Mouse (Mus musculus) liver, adult 2 months (tissue): Measurements from ENCODE around the gene Gak. TPM values are rescaled to one million over a fixed set of nuclear protein-coding genes. Genes with fewer than 3 reads are reported as not detected.

ENCODE experiments used
- DNase-seq: peaks from one replicate; pipeline ENCODE4 v3.0.0-alpha.2; 2011; ENCODE audit warnings: low read depth, low spot score; ENCODE audit errors: extremely low read depth
- H3K27ac ChIP-seq: fragments of 200-500 bp; replicated peaks from 2 replicates; pipeline ENCODE4 v1.5.1; 2012; ENCODE audit warnings: low read depth, mild to moderate bottlenecking, control low read depth, inconsistent platforms, low read length; ENCODE audit not compliant: insufficient read depth
- H3K27me3 ChIP-seq: fragments of 200-500 bp; 2 replicates; pipeline ENCODE4 v1.6.1; 2012; ENCODE audit warnings: mild to moderate bottlenecking, moderate library complexity, low read length, inconsistent platforms; ENCODE audit not compliant: control insufficient read depth, insufficient read depth
- H3K36me3 ChIP-seq: fragments of 200-500 bp; 2 replicates; pipeline ENCODE4 v1.6.1; 2012; ENCODE audit warnings: low read length, inconsistent platforms; ENCODE audit not compliant: control insufficient read depth, insufficient read depth
- H3K4me1 ChIP-seq: fragments of 200-500 bp; 2 replicates; pipeline ENCODE4 v1.6.1; 2011; ENCODE audit warnings: low read length; ENCODE audit not compliant: control insufficient read depth, insufficient read depth
- H3K4me3 ChIP-seq: fragments of 200-500 bp; 2 replicates; pipeline ENCODE4 v1.5.1; 2011; ENCODE audit warnings: low read depth, mild to moderate bottlenecking, control low read depth, low read length, moderate library complexity; ENCODE audit not compliant: insufficient read depth
- H3K79me2 ChIP-seq: fragments of 200-500 bp; 2 replicates; pipeline ENCODE4 v1.6.1; 2012; ENCODE audit warnings: inconsistent platforms, mild to moderate bottlenecking, low read length, moderate library complexity; ENCODE audit not compliant: control insufficient read depth, insufficient read depth
- H3K9ac ChIP-seq: fragments of 200-500 bp; 2 replicates; pipeline ENCODE4 v1.6.1; 2012; ENCODE audit warnings: low read depth, mild to moderate bottlenecking, control low read depth, inconsistent platforms, low read length
- CTCF ChIP-seq: fragments of 200-500 bp; IDR thresholded peaks from 2 replicates; pipeline ENCODE4 v1.5.1; 2011; ENCODE audit warnings: low read depth, low read length, control low read depth
- POLR2A ChIP-seq: fragments of 200-500 bp; IDR thresholded peaks from 2 replicates; pipeline ENCODE4 v1.6.1; 2011; ENCODE audit warnings: low read length, control low read depth; ENCODE audit not compliant: insufficient read depth; ENCODE audit errors: extremely low read depth
- WGBS: fragments of 180-500 bp; shearing (Covaris S2); methylation state at CpG from one replicate; pipeline ENCODE4 v1.1.7; 2018; 5-methylcytosine and 5-hydroxymethylcytosine counted together
- polyA plus RNA-seq: library from polyadenylated mRNA; depleted of rRNA; stranded (reverse); fragments of >200 nt; gene quantifications from 2 replicates; pipeline ENCODE4 v1.2.3, GENCODE M21; 2012
- total RNA-seq: library from RNA; depleted of rRNA; stranded (reverse); fragments of >200 nt; gene quantifications from 2 replicates; pipeline ENCODE4 v1.2.3, GENCODE M21; 2014

Gak gene
- total and polyA plus RNA-seq, 2 experiments: 32.7 to 54.7 TPM

- Histone ChIP-seq H3K79me2 (no peaks in the 10 kb centered on the region), H3K9ac (no peak overlapping the region), H3K4me3 (no peak overlapping the region), H3K27me3 (no peaks in the 10 kb centered on the region), H3K36me3 (peaks cover 89% of the 10 kb centered on the region), H3K4me1 (no peaks in the 10 kb centered on the region), H3K27ac (no peak overlapping the region)
- TF ChIP-seq CTCF (no peak), POLR2A (no peak)
- DNase-seq: no peak
- 84% methylated on average over 9 of the region's 9 CpGs for WGBS
Observed at GRCm38 (mm10) chr5:108602537-108602936, 27.0 kb downstream of the Gak start.

- WGBS: 43% methylated on average over 1 of the region's 1 CpGs
Observed at GRCm38 (mm10) chr5:108599923-108600322, 29.6 kb downstream of the Gak start.

GRCm38 (mm10) chr5:108581361-108581891, 48.1 kb downstream of the Gak start:
- Histone ChIP-seq H3K4me3 (no peak overlapping the region), H3K79me2 (no peaks in the 10 kb centered on the region), H3K36me3 (peaks cover 73% of the 10 kb centered on the region), H3K9ac (no peak overlapping the region), H3K27ac (no peak overlapping the region), H3K27me3 (no peaks in the 10 kb centered on the region), H3K4me1 (no peaks in the 10 kb centered on the region)
- 93% methylated on average over 3 of the region's 3 CpGs for WGBS
- TF ChIP-seq POLR2A: no peak
- TF ChIP-seq CTCF: no peak
- no peak for DNase-seq

More at GRCm38 (mm10) chr5:108599923-108600322, 29.6 kb downstream of the Gak start:
- Histone ChIP-seq H3K4me3 (no peak overlapping the region), H3K27me3 (no peaks in the 10 kb centered on the region), H3K9ac (no peak overlapping the region), H3K4me1 (no peaks in the 10 kb centered on the region), H3K79me2 (no peaks in the 10 kb centered on the region), H3K27ac (no peak overlapping the region), H3K36me3 (peaks cover 92% of the 10 kb centered on the region)
- no peak for DNase-seq
- no peak for TF ChIP-seq POLR2A
- TF ChIP-seq CTCF: no peak

- Histone ChIP-seq H3K36me3 (peaks cover 87% of the 10 kb centered on the region), H3K4me1 (0 out of 2 replicates have a peak, but pooled peaks cover 2% of the 10 kb centered on the region), H3K9ac (no peak overlapping the region), H3K27me3 (no peaks in the 10 kb centered on the region), H3K27ac (no peak overlapping the region), H3K4me3 (no peak overlapping the region), H3K79me2 (no peaks in the 10 kb centered on the region)
- peak; percentile 31 for DNase-seq
- TF ChIP-seq CTCF (no peak), POLR2A (no peak)
- WGBS: 91% methylated on average over 6 of the region's 6 CpGs
Observed at GRCm38 (mm10) chr5:108573054-108573453, 56.5 kb downstream of the Gak start.

GRCm38 (mm10) chr5:108570991-108571390, 58.6 kb downstream of the Gak start:
- Histone ChIP-seq H3K4me3 (no peak overlapping the region), H3K27ac (no peak overlapping the region), H3K27me3 (no peaks in the 10 kb centered on the region), H3K4me1 (peaks cover 2% of the 10 kb centered on the region; the same call in 1 of the 2 replicates), H3K9ac (no peak overlapping the region), H3K79me2 (no peaks in the 10 kb centered on the region), H3K36me3 (peaks cover 70% of the 10 kb centered on the region)
- TF ChIP-seq POLR2A: no peak
- TF ChIP-seq CTCF: no peak
- WGBS: 61% methylated on average over 1 of the region's 1 CpGs
- DNase-seq: no peak

- H3K27me3 ChIP-seq: no peaks in the 10 kb centered on the region
- no peaks in the 10 kb centered on the region for H3K79me2 ChIP-seq
- WGBS: 31% methylated on average over 2 of the region's 2 CpGs
- H3K9ac ChIP-seq: no peak overlapping the region
- H3K36me3 ChIP-seq: peaks cover 41% of the 10 kb centered on the region
- H3K27ac ChIP-seq: no peak overlapping the region
- DNase-seq: peak; percentile 76
- no peak for TF ChIP-seq POLR2A
- TF ChIP-seq CTCF: no peak
- H3K4me1 ChIP-seq: peaks cover 2% of the 10 kb centered on the region; the same call in 1 of the 2 replicates
- no peak overlapping the region for H3K4me3 ChIP-seq
Observed at GRCm38 (mm10) chr5:108567104-108567503, 62.5 kb downstream of the Gak start.
